Mouse (Mus musculus) limb, embryonic 15.5 days (tissue): ENCODE data around the gene Ipcef1. TPM values are rescaled to one million over a fixed set of nuclear protein-coding genes. Genes with fewer than 3 reads are reported as not detected.

ENCODE experiments used
- ATAC-seq: fragments of 200-750 bp; cut with Nextera tagmentation; 2 replicates; pipeline ENCODE4 v1.8.0; 2017; ENCODE audit warnings: low read depth, moderate TSS enrichment; ENCODE audit not compliant: insufficient number of reproducible peaks, low FRiP score, low TSS enrichment
- H3K27ac ChIP-seq: fragments of 300-500 bp; sonication (generic); 2 replicates; pipeline ENCODE4 v1.5.1; 2015; ENCODE audit warnings: moderate library complexity, mild to moderate bottlenecking, inconsistent platforms
- H3K27me3 ChIP-seq: fragments of 300-500 bp; sonication (generic); 2 replicates; pipeline ENCODE4 v1.6.1; 2015; ENCODE audit warnings: inconsistent platforms
- H3K36me3 ChIP-seq: fragments of 300-500 bp; sonication (generic); 2 replicates; pipeline ENCODE4 v1.6.1; 2015; ENCODE audit warnings: inconsistent platforms
- H3K4me1 ChIP-seq: fragments of 300-500 bp; sonication (generic); 2 replicates; pipeline ENCODE4 v1.6.1; 2015; ENCODE audit warnings: inconsistent platforms
- H3K4me2 ChIP-seq: fragments of 300-500 bp; sonication (generic); 2 replicates; pipeline ENCODE4 v1.6.1; 2015; ENCODE audit warnings: mild to moderate bottlenecking, inconsistent platforms
- H3K4me3 ChIP-seq: fragments of 300-500 bp; sonication (generic); 2 replicates; pipeline ENCODE4 v1.5.1; 2015; ENCODE audit warnings: mild to moderate bottlenecking, inconsistent platforms
- H3K9ac ChIP-seq: fragments of 300-500 bp; sonication (generic); 2 replicates; pipeline ENCODE4 v1.6.1; 2015; ENCODE audit warnings: inconsistent platforms
- H3K9me3 ChIP-seq: fragments of 300-500 bp; sonication (generic); 2 replicates; pipeline ENCODE4 v1.6.1; 2016; ENCODE audit warnings: inconsistent platforms
- whole genome bisulfite sequencing: fragments of 180-500 bp; shearing (Covaris S2); methylation state at CpG from one replicate; pipeline ENCODE4 v1.1.7; 2015; 5-methylcytosine and 5-hydroxymethylcytosine counted together
- polyA plus RNA-seq: library from polyadenylated mRNA; unstranded; fragments of >200 nt; fragmentation: Nextera tagmentation; extraction: Ambion mirVana; gene quantifications from 2 replicates; pipeline ENCODE4 v1.2.1, GENCODE M21; 2015

Gene Ipcef1
- polyA plus RNA-seq, 1 experiment from 2014 or later: 0.14 TPM

- no peaks in the 10 kb centered on the region for H3K27me3 ChIP-seq
- H3K4me2 ChIP-seq: no peak overlapping the region
- no peaks in the 10 kb centered on the region for H3K9me3 ChIP-seq
- H3K4me1 ChIP-seq: no peaks in the 10 kb centered on the region
- 81% methylated on average over 2 of the region's 2 CpGs for whole genome bisulfite sequencing
- no peak overlapping the region for H3K27ac ChIP-seq
- no peaks in the 10 kb centered on the region for H3K36me3 ChIP-seq
- ATAC-seq: no peak
- no peak overlapping the region for H3K4me3 ChIP-seq
- no peak overlapping the region for H3K9ac ChIP-seq
Measured at GRCm38 (mm10) chr10:6956357-6956756, 95.9 kb downstream of the Ipcef1 start.

- Histone ChIP-seq H3K9me3 (no peaks in the 10 kb centered on the region), H3K27ac (no peak overlapping the region), H3K4me3 (no peak overlapping the region), H3K4me1 (no peaks in the 10 kb centered on the region), H3K36me3 (no peaks in the 10 kb centered on the region), H3K27me3 (no peaks in the 10 kb centered on the region), H3K4me2 (no peak overlapping the region), H3K9ac (no peak overlapping the region)
- no peak for ATAC-seq
Measured at GRCm38 (mm10) chr10:6954533-6954932, 97.7 kb downstream of the Ipcef1 start.

- H3K9ac ChIP-seq: no peak overlapping the region
- H3K27me3 ChIP-seq: no peaks in the 10 kb centered on the region
- H3K4me1 ChIP-seq: no peaks in the 10 kb centered on the region
- no peaks in the 10 kb centered on the region for H3K36me3 ChIP-seq
- no peak overlapping the region for H3K4me3 ChIP-seq
- no peak overlapping the region for H3K27ac ChIP-seq
- H3K9me3 ChIP-seq: no peaks in the 10 kb centered on the region
- 67% methylated on average over 1 of the region's 1 CpGs for WGBS
- ATAC-seq: no peak
- no peak overlapping the region for H3K4me2 ChIP-seq
Measured at GRCm38 (mm10) chr10:6953115-6953514, 99.2 kb downstream of the Ipcef1 start.

GRCm38 (mm10) chr10:6936671-6937425 lies 115.4 kb downstream of the Ipcef1 start:
- H3K9ac ChIP-seq: no peak overlapping the region
- 79% methylated on average over 4 of the region's 4 CpGs for WGBS
- H3K36me3 ChIP-seq: no peaks in the 10 kb centered on the region
- no peaks in the 10 kb centered on the region for H3K27me3 ChIP-seq
- no peak for ATAC-seq
- H3K27ac ChIP-seq: no peak overlapping the region
- no peak overlapping the region for H3K4me2 ChIP-seq
- H3K4me1 ChIP-seq: no peaks in the 10 kb centered on the region
- H3K9me3 ChIP-seq: no peaks in the 10 kb centered on the region
- no peak overlapping the region for H3K4me3 ChIP-seq

- H3K36me3 ChIP-seq: no peaks in the 10 kb centered on the region
- no peaks in the 10 kb centered on the region for H3K27me3 ChIP-seq
- H3K9me3 ChIP-seq: no peaks in the 10 kb centered on the region
- H3K4me1 ChIP-seq: no peaks in the 10 kb centered on the region
- no peak overlapping the region for H3K4me3 ChIP-seq
- WGBS: 61% methylated on average over 3 of the region's 3 CpGs
- H3K4me2 ChIP-seq: no peak overlapping the region
- H3K9ac ChIP-seq: no peak overlapping the region
- ATAC-seq: no peak
- no peak overlapping the region for H3K27ac ChIP-seq
Measured at GRCm38 (mm10) chr10:6934776-6935175, 117.5 kb downstream of the Ipcef1 start.

GRCm38 (mm10) chr10:6930889-6931288 lies 121.4 kb downstream of the Ipcef1 start:
- Histone ChIP-seq H3K27ac (no peak overlapping the region), H3K4me2 (no peak overlapping the region), H3K36me3 (no peaks in the 10 kb centered on the region), H3K9ac (no peak overlapping the region), H3K4me3 (no peak overlapping the region), H3K27me3 (no peaks in the 10 kb centered on the region), H3K9me3 (no peaks in the 10 kb centered on the region), H3K4me1 (no peaks in the 10 kb centered on the region)
- WGBS: 60% methylated on average over 2 of the region's 2 CpGs
- ATAC-seq: no peak

- no peak for ATAC-seq
- Histone ChIP-seq H3K27me3 (no peaks in the 10 kb centered on the region), H3K36me3 (no peaks in the 10 kb centered on the region), H3K4me1 (no peaks in the 10 kb centered on the region), H3K9me3 (no peaks in the 10 kb centered on the region), H3K27ac (no peak overlapping the region), H3K4me3 (no peak overlapping the region), H3K9ac (no peak overlapping the region), H3K4me2 (no peak overlapping the region)
- WGBS: 78% methylated on average over 1 of the region's 1 CpGs
Measured at GRCm38 (mm10) chr10:6930398-6930797, 121.9 kb downstream of the Ipcef1 start.

- ATAC-seq: no peak
- Histone ChIP-seq H3K4me2 (no peak overlapping the region), H3K4me1 (no peaks in the 10 kb centered on the region), H3K27ac (no peak overlapping the region), H3K36me3 (no peaks in the 10 kb centered on the region), H3K9ac (no peak overlapping the region), H3K27me3 (no peaks in the 10 kb centered on the region), H3K4me3 (no peak overlapping the region), H3K9me3 (no peaks in the 10 kb centered on the region)
- WGBS: 59% methylated on average over 1 of the region's 1 CpGs
Measured at GRCm38 (mm10) chr10:6928905-6929304, 123.4 kb downstream of the Ipcef1 start.

- 83% methylated on average over 4 of the region's 4 CpGs for WGBS
- H3K4me2 ChIP-seq: no peak overlapping the region
- no peak overlapping the region for H3K9ac ChIP-seq
- H3K4me3 ChIP-seq: no peak overlapping the region
- no peaks in the 10 kb centered on the region for H3K4me1 ChIP-seq
- H3K27me3 ChIP-seq: no peaks in the 10 kb centered on the region
- H3K36me3 ChIP-seq: no peaks in the 10 kb centered on the region
- no peak for ATAC-seq
- H3K9me3 ChIP-seq: no peaks in the 10 kb centered on the region
- no peak overlapping the region for H3K27ac ChIP-seq
Measured at GRCm38 (mm10) chr10:6927600-6928223, 124.6 kb downstream of the Ipcef1 start.

GRCm38 (mm10) chr10:6926724-6927123 lies 125.6 kb downstream of the Ipcef1 start:
- H3K9me3 ChIP-seq: no peaks in the 10 kb centered on the region
- no peak overlapping the region for H3K4me2 ChIP-seq
- H3K36me3 ChIP-seq: no peaks in the 10 kb centered on the region
- H3K9ac ChIP-seq: no peak overlapping the region
- H3K27me3 ChIP-seq: no peaks in the 10 kb centered on the region
- H3K4me1 ChIP-seq: no peaks in the 10 kb centered on the region
- no peak overlapping the region for H3K27ac ChIP-seq
- no peak overlapping the region for H3K4me3 ChIP-seq
- no peak for ATAC-seq
- WGBS: 77% methylated on average over 2 of the region's 2 CpGs

- no peak for ATAC-seq
- WGBS: 26% methylated on average over 6 of the region's 6 CpGs
- H3K9me3 ChIP-seq: no peaks in the 10 kb centered on the region
- no peak overlapping the region for H3K27ac ChIP-seq
- no peaks in the 10 kb centered on the region for H3K4me1 ChIP-seq
- H3K4me2 ChIP-seq: no peak overlapping the region
- H3K27me3 ChIP-seq: no peaks in the 10 kb centered on the region
- H3K9ac ChIP-seq: no peak overlapping the region
- H3K4me3 ChIP-seq: no peak overlapping the region
- no peaks in the 10 kb centered on the region for H3K36me3 ChIP-seq
Measured at GRCm38 (mm10) chr10:6916545-6917257, 135.6 kb downstream of the Ipcef1 start.

- H3K27ac ChIP-seq: no peak overlapping the region
- no peak overlapping the region for H3K4me2 ChIP-seq
- no peak overlapping the region for H3K9ac ChIP-seq
- no peaks in the 10 kb centered on the region for H3K9me3 ChIP-seq
- 46% methylated on average over 1 of the region's 1 CpGs for WGBS
- H3K27me3 ChIP-seq: no peaks in the 10 kb centered on the region
- H3K36me3 ChIP-seq: no peaks in the 10 kb centered on the region
- no peak overlapping the region for H3K4me3 ChIP-seq
- H3K4me1 ChIP-seq: no peaks in the 10 kb centered on the region
- ATAC-seq: no peak
Measured at GRCm38 (mm10) chr10:6915991-6916390, 136.3 kb downstream of the Ipcef1 start.
